Mouse (Mus musculus) erythroblast, embryonic 14.5 days (primary cell): ENCODE results near the gene Ttc3.

Experiments
- GATA1 ChIP-seq: IDR thresholded peaks from 2 replicates; pipeline ENCODE4 v1.6.1; 2012; ENCODE audit warnings: low read length, inconsistent platforms, mixed read lengths
- TAL1 ChIP-seq: IDR thresholded peaks from 3 replicates; pipeline ENCODE4 v1.6.1; 2012; ENCODE audit warnings: low read length, inconsistent platforms, mixed read lengths

DNA sequence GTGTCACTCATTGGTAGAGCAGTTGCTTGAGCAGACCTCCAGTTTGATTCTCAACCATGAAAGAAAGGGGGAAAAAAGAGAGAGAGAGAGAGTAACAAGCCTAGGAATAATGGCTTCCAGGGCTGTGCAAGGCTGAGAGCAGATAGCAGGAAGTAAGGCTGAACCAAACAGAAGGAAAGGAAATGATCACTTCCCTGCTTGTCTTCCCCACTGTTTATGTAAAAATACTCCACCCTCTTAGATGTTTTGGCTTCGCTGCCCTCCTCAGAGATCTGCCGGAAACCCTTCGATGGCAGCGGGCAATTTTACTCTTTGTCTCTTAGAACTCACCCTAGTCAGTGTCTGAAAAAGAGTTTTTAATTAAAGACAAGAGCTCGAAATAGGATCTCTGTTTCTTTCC is 46.7 kb upstream of the Ttc3 start:
- TF ChIP-seq TAL1 (no peak), GATA1 (no peak)
